Mouse (Mus musculus) intestine, embryonic 14.5 days (tissue): Measurements from ENCODE around the gene Plekhh1. TPM values are rescaled to one million over a fixed set of nuclear protein-coding genes. Genes with fewer than 3 reads are reported as not detected.

Experiments
- ATAC-seq: fragments of 200-750 bp; cut with Nextera tagmentation; replicated peaks from 2 replicates; pipeline ENCODE4 v1.8.0; 2017; ENCODE audit warnings: low read depth, moderate number of reproducible peaks, moderate TSS enrichment, moderate library complexity; ENCODE audit not compliant: low FRiP score, low TSS enrichment
- DNase-seq: peaks from one replicate; pipeline ENCODE4 v3.0.0-alpha.2; 2018; ENCODE audit warnings: low spot score
- H3K27ac ChIP-seq: fragments of 300-500 bp; sonication (generic); 2 replicates; pipeline ENCODE4 v1.5.1; 2014; ENCODE audit warnings: low read depth, mild to moderate bottlenecking, control low read depth
- H3K27me3 ChIP-seq: fragments of 300-500 bp; sonication (generic); replicated peaks from 2 replicates; pipeline ENCODE4 v1.6.1; 2014; ENCODE audit warnings: low read length, control low read depth; ENCODE audit not compliant: control insufficient read depth, insufficient read depth
- H3K36me3 ChIP-seq: fragments of 300-500 bp; sonication (generic); 2 replicates; pipeline ENCODE4 v1.6.1; 2014; ENCODE audit warnings: low read length, control low read depth; ENCODE audit not compliant: control insufficient read depth, insufficient read depth
- H3K4me1 ChIP-seq: fragments of 300-500 bp; sonication (generic); replicated peaks from 2 replicates; pipeline ENCODE4 v1.6.1; 2014; ENCODE audit warnings: low read length, control low read depth, mixed read lengths; ENCODE audit not compliant: control insufficient read depth, insufficient read depth
- H3K4me2 ChIP-seq: fragments of 300-500 bp; sonication (generic); 2 replicates; pipeline ENCODE4 v1.6.1; 2014; ENCODE audit warnings: low read length
- H3K4me3 ChIP-seq: fragments of 300-500 bp; sonication (generic); 2 replicates; pipeline ENCODE4 v1.5.1; 2014; ENCODE audit warnings: low read depth, low read length, control low read depth, mixed read lengths
- H3K9ac ChIP-seq: fragments of 300-500 bp; sonication (generic); 2 replicates; pipeline ENCODE4 v1.6.1; 2014; ENCODE audit warnings: mild to moderate bottlenecking, low read length
- H3K9me3 ChIP-seq: fragments of 300-500 bp; sonication (generic); 2 replicates; pipeline ENCODE4 v1.6.1; 2016; ENCODE audit warnings: low read length, control low read depth; ENCODE audit not compliant: control insufficient read depth
- WGBS: fragments of 180-500 bp; shearing (Covaris S2); extraction: QIAGEN DNeasy Blood & Tissue Kit; methylation state at CpG from one replicate; pipeline ENCODE4 v1.1.7; 2014; 5-methylcytosine and 5-hydroxymethylcytosine counted together
- polyA plus RNA-seq: library from polyadenylated mRNA; unstranded; fragments of >200 nt; fragmentation: Nextera tagmentation; extraction: Ambion mirVana; gene quantifications from 2 replicates; pipeline ENCODE4 v1.2.1, GENCODE M21; 2014

The Plekhh1 gene
- polyA plus RNA-seq, 1 experiment from 2014 or later: 6.8 TPM

GRCm38 (mm10) chr12:79070736-79071333, 41.9 kb downstream of the Plekhh1 start:
- no peak for DNase-seq
- no peaks in the 10 kb centered on the region for H3K4me1 ChIP-seq
- H3K27ac ChIP-seq: no peak overlapping the region
- WGBS: 89% methylated on average over 9 of the region's 9 CpGs
- H3K9ac ChIP-seq: no peak overlapping the region
- no peaks in the 10 kb centered on the region for H3K27me3 ChIP-seq
- no peak for ATAC-seq
- peaks cover 77% of the 10 kb centered on the region for H3K36me3 ChIP-seq
- no peak overlapping the region for H3K4me3 ChIP-seq
- H3K9me3 ChIP-seq: no peaks in the 10 kb centered on the region
- H3K4me2 ChIP-seq: no peak overlapping the region

- H3K36me3 ChIP-seq: peaks cover 75% of the 10 kb centered on the region
- no peaks in the 10 kb centered on the region for H3K4me1 ChIP-seq
- H3K9me3 ChIP-seq: no peaks in the 10 kb centered on the region
- no peak overlapping the region for H3K4me3 ChIP-seq
- no peak for ATAC-seq
- H3K27me3 ChIP-seq: no peaks in the 10 kb centered on the region
- no peak overlapping the region for H3K9ac ChIP-seq
- no peak overlapping the region for H3K27ac ChIP-seq
- WGBS: 88% methylated on average over 6 of the region's 6 CpGs
- H3K4me2 ChIP-seq: no peak overlapping the region
- no peak for DNase-seq
Measured at GRCm38 (mm10) chr12:79072576-79072975, 43.6 kb downstream of the Plekhh1 start.

GRCm38 (mm10) chr12:79073362-79073761, 44.4 kb downstream of the Plekhh1 start:
- Histone ChIP-seq H3K27me3 (no peaks in the 10 kb centered on the region), H3K36me3 (peaks cover 74% of the 10 kb centered on the region), H3K9me3 (no peaks in the 10 kb centered on the region), H3K27ac (no peak overlapping the region), H3K4me2 (no peak overlapping the region), H3K4me1 (no peaks in the 10 kb centered on the region), H3K9ac (no peak overlapping the region), H3K4me3 (no peak overlapping the region)
- WGBS: 76% methylated on average over 6 of the region's 6 CpGs
- DNase-seq (no peak), ATAC-seq (no peak)

- peak; percentile 96 for ATAC-seq
- Histone ChIP-seq H3K4me1 (no peaks in the 10 kb centered on the region), H3K27ac (no peak within 1 kb of the TSS), H3K4me2 (peak within 1 kb of the TSS; percentile 45), H3K4me3 (peak within 1 kb of the TSS; percentile 84), H3K9me3 (no peaks in the 10 kb centered on the region), H3K9ac (peak within 1 kb of the TSS; percentile 78), H3K27me3 (no peaks in the 10 kb centered on the region), H3K36me3 (peaks cover 5% of the 10 kb centered on the region; the same call in 1 of the 2 replicates)
- WGBS: 2% methylated on average over 49 of the region's 53 CpGs
- peak; percentile 90 for DNase-seq
Measured at GRCm38 (mm10) chr12:79089182-79089812, 60.3 kb downstream of the Plekhh1 start, which contains the start of gene Pigh. Gene Pigh, minus strand, starts transcription at chr12:79089651.

- Histone ChIP-seq H3K27me3 (no peaks in the 10 kb centered on the region), H3K9me3 (no peaks in the 10 kb centered on the region), H3K27ac (no peak overlapping the region), H3K9ac (no peak overlapping the region), H3K4me2 (no peak overlapping the region), H3K4me1 (no peaks in the 10 kb centered on the region), H3K4me3 (no peak overlapping the region), H3K36me3 (no peaks in the 10 kb centered on the region)
- ATAC-seq (no peak), DNase-seq (peak; percentile 59)
- 36% methylated on average over 4 of the region's 4 CpGs for WGBS
Measured at GRCm38 (mm10) chr12:79092569-79092968, 63.6 kb downstream of the Plekhh1 start.

- Histone ChIP-seq H3K9me3 (no peaks in the 10 kb centered on the region), H3K27ac (no peak overlapping the region), H3K36me3 (no peaks in the 10 kb centered on the region), H3K4me1 (no peaks in the 10 kb centered on the region), H3K4me2 (no peak overlapping the region), H3K9ac (no peak overlapping the region), H3K4me3 (no peak overlapping the region), H3K27me3 (no peaks in the 10 kb centered on the region)
- DNase-seq (peak; percentile 54), ATAC-seq (no peak)
- 34% methylated on average over 3 of the region's 3 CpGs for WGBS
Measured at GRCm38 (mm10) chr12:79097106-79097752, 68.3 kb downstream of the Plekhh1 start.

GRCm38 (mm10) chr12:79103773-79104172, 74.8 kb downstream of the Plekhh1 start:
- DNase-seq: no peak
- Histone ChIP-seq H3K4me1 (no peaks in the 10 kb centered on the region), H3K36me3 (no peaks in the 10 kb centered on the region), H3K9ac (no peak overlapping the region), H3K4me2 (no peak overlapping the region), H3K4me3 (no peak overlapping the region), H3K27me3 (no peaks in the 10 kb centered on the region), H3K27ac (no peak overlapping the region), H3K9me3 (no peaks in the 10 kb centered on the region)
- 75% methylated on average over 3 of the region's 3 CpGs for WGBS
- no peak for ATAC-seq

GRCm38 (mm10) chr12:79104544-79104943, 75.6 kb downstream of the Plekhh1 start:
- Histone ChIP-seq H3K27ac (no peak overlapping the region), H3K4me3 (no peak overlapping the region), H3K27me3 (no peaks in the 10 kb centered on the region), H3K4me2 (no peak overlapping the region), H3K4me1 (no peaks in the 10 kb centered on the region), H3K9me3 (no peaks in the 10 kb centered on the region), H3K9ac (no peak overlapping the region), H3K36me3 (no peaks in the 10 kb centered on the region)
- WGBS: 73% methylated on average over 2 of the region's 2 CpGs
- no peak for DNase-seq
- no peak for ATAC-seq
